Mouse (Mus musculus) myocyte (in vitro differentiated cells): ENCODE results near the gene Tmem26.

Experiments used
- MAX ChIP-seq: IDR thresholded peaks from one replicate; pipeline ENCODE4 v1.6.1; 2011; ENCODE audit warnings: low read depth, mild to moderate bottlenecking, control low read depth
- POLR2A ChIP-seq: IDR thresholded peaks from one replicate; pipeline ENCODE4 v1.6.1; 2011; ENCODE audit warnings: low read depth, mild to moderate bottlenecking, control low read depth, moderate library complexity; ENCODE audit not compliant: insufficient read length
- USF1 ChIP-seq: IDR thresholded peaks from one replicate; pipeline ENCODE4 v1.6.1; 2011; ENCODE audit warnings: low read depth, mild to moderate bottlenecking, control low read depth, moderate library complexity

DNA sequence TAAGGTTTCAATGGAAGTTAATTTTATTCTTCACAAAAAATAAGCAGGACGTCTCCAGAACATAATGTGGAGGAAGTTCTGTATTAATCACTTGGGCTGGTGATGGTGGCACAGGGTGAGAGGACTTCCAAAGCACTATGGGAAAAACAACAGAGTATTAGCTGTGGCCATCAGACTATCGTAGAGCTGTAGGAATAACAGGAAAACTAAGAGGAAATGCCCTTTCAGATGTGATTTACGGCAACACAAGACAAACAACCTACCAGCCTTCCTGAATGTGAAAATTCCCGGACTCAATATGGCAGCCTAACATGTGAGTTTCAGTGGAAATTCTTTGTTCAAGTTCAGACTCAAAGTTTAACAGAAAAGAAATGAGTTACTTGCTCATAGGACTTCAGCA lies 42.2 kb upstream of the Tmem26 start:
- TF ChIP-seq POLR2A (no peak), MAX (no peak), USF1 (no peak)
